Mouse (Mus musculus): ENCODE data around the gene Tmem190.
"Not testable (repeated sequence)": the region's sequence is repeated elsewhere in the genome, so short reads cannot be mapped to it uniquely, and the experiment has no call there.

Gene Tmem190

GRCm38 (mm10) chr7:4816559-4816958 is 33.8 kb downstream of the Tmem190 start:
- DNase-seq = no peak

GRCm38 (mm10) chr7:4820925-4821324 is 38.2 kb downstream of the Tmem190 start:
- not testable (repeated sequence) for DNase-seq

DNA sequence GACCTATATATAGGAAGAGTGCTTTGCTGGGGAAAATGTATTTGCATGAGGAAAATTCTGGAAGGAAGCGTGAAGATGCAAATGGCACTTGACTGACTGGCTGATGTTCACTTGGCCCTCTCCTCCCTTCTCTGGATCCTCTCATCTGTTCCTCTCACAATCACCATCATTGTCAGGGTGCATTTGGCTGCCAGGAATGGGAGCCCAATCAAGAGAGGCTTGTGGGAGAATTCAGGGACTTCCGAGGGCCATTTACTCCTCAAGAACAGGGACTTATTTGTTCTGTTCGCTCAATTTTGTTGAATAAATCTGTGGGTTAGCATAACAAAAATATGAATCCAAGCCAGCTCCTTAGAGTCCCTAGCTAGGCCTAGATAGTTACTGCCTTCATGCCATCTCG is 39.0 kb downstream of the Tmem190 start:
- no peak for DNase-seq

DNA sequence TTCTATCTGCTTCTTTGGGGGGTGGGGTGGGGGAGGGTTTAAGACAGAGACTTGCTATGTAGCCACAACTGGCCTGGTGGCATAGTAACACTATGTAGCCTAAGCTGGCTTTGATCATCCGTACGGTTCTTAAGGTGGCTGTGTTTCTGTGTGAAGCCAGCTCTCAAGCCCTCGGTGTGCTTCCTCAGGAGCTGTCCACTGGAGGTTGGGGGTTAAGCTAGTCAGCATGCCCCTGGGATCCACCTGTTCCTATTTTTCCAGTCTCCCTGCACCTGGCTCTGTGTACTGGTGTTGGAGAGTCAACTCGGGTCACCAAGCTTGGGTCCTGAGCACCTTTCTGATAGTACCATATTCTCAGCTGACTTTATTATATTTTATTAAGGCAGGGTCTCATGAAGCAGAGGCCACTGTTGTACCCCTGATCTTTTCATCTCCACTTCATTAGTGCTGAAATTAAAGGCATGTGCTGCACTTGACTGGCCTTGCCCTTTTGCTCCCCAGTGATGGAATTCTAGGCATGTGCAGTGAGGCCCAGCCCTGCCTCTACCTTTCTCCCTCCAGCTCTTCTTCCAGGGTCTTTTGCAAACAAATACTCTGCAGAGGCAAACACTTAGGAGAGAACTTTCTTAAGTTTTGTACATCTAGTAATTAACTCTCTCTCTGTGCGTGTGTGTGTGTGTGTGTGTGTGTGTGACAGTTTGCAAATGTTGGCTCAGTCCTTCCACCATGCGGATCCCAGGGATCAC is 39.6 kb downstream of the Tmem190 start:
- DNase-seq = no peak

- no peak for DNase-seq
Measured at GRCm38 (mm10) chr7:4825365-4825764, 42.6 kb downstream of the Tmem190 start.

DNA sequence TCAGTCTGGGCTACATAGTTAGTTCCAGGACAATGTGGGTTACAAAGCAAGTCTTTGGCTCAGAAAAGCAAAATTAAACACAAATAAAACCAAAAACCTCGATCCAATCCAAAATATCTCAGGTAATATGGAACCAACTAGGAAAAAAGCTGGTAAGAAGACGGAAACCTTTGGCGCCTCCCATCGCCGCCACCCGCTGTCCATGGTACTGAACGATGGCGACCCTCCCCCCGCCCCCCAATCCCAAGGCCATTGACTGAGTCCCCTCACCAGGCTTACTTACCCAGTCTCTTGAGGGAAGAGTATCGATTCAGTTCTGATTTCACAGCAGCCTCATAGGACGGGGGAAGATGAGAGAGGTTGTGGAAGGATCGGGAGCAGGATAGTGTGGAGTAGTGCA is 47.7 kb downstream of the Tmem190 start:
- peak; percentile 8 for DNase-seq
